Mouse (Mus musculus) bone marrow, adult 2 months (tissue): Measurements from ENCODE around the gene Pick1. TPM values are rescaled to one million over a fixed set of nuclear protein-coding genes. Genes with fewer than 3 reads are reported as not detected.

ENCODE experiments used
- H3K27ac ChIP-seq: fragments of 200-500 bp; 2 replicates; pipeline ENCODE4 v1.5.1; 2012; ENCODE audit warnings: low read depth, mild to moderate bottlenecking, control low read depth, inconsistent platforms, low read length; ENCODE audit not compliant: control insufficient read depth, poor library complexity, insufficient read depth
- H3K4me1 ChIP-seq: fragments of 200-500 bp; 2 replicates; pipeline ENCODE4 v1.6.1; 2011; ENCODE audit warnings: low read length; ENCODE audit not compliant: control insufficient read depth, insufficient read depth
- H3K4me3 ChIP-seq: fragments of 200-500 bp; replicated peaks from 2 replicates; pipeline ENCODE3; 2011; ENCODE audit warnings: mild to moderate bottlenecking, low read depth, low read length, control low read depth; ENCODE audit not compliant: control insufficient read depth
- CTCF ChIP-seq: fragments of 200-500 bp; IDR thresholded peaks from 2 replicates; pipeline ENCODE4 v1.5.1; 2011; ENCODE audit warnings: low read length, control low read depth; ENCODE audit not compliant: control insufficient read depth, insufficient read depth
- POLR2A ChIP-seq: fragments of 200-500 bp; IDR thresholded peaks from 2 replicates; pipeline ENCODE4 v1.6.1; 2011; ENCODE audit warnings: low read depth, mild to moderate bottlenecking, control low read depth, low read length, borderline replicate concordance; ENCODE audit not compliant: control insufficient read depth
- WGBS: fragments of 180-500 bp; shearing (Covaris S2); methylation state at CpG from one replicate; pipeline ENCODE4 v1.1.7; 2018; 5-methylcytosine and 5-hydroxymethylcytosine counted together
- polyA plus RNA-seq: library from polyadenylated mRNA; stranded (reverse); fragments of >200 nt; gene quantifications from 2 replicates; pipeline ENCODE4 v1.2.4, GENCODE M21; 2011; ENCODE audit warnings: low replicate concordance; ENCODE audit not compliant: missing spikeins, insufficient read depth, insufficient read length

The Pick1 gene
- polyA plus RNA-seq, 1 experiment, result 13.6 TPM

GRCm38 (mm10) chr15:79271124-79271746 is 42.3 kb downstream of the Pick1 start:
- TF ChIP-seq CTCF (peak; percentile 66; the same call in 1 of the 2 replicates), POLR2A (no peak)
- no peak overlapping the region for H3K4me3 ChIP-seq
- WGBS, result 20% methylated on average over 17 of the region's 17 CpGs
- H3K4me1 ChIP-seq, result peaks cover 4% of the 10 kb centered on the region
- H3K27ac ChIP-seq, result no peak overlapping the region

GRCm38 (mm10) chr15:79273020-79273419 is 44.0 kb downstream of the Pick1 start:
- 73% methylated on average over 10 of the region's 10 CpGs for WGBS
- no peak overlapping the region for H3K4me3 ChIP-seq
- no peak for TF ChIP-seq CTCF
- TF ChIP-seq POLR2A, result no peak
- peaks cover 4% of the 10 kb centered on the region for H3K4me1 ChIP-seq
- no peak overlapping the region for H3K27ac ChIP-seq

GRCm38 (mm10) chr15:79277728-79278127 is 48.8 kb downstream of the Pick1 start:
- no peak overlapping the region for H3K4me3 ChIP-seq
- no peak overlapping the region for H3K27ac ChIP-seq
- 67% methylated on average over 10 of the region's 10 CpGs for WGBS
- no peak for TF ChIP-seq CTCF
- TF ChIP-seq POLR2A, result no peak
- no peaks in the 10 kb centered on the region; the same call in 1 of the 2 replicates for H3K4me1 ChIP-seq

GRCm38 (mm10) chr15:79280209-79280608 is 51.2 kb downstream of the Pick1 start:
- no peak for TF ChIP-seq POLR2A
- TF ChIP-seq CTCF, result peak; percentile 75
- no peaks in the 10 kb centered on the region; the same call in 1 of the 2 replicates for H3K4me1 ChIP-seq
- no peak overlapping the region for H3K27ac ChIP-seq
- H3K4me3 ChIP-seq, result no peak overlapping the region
- WGBS, result 45% methylated on average over 6 of the region's 6 CpGs

GRCm38 (mm10) chr15:79280850-79281249 is 51.9 kb downstream of the Pick1 start:
- TF ChIP-seq POLR2A, result no peak
- peak; percentile 12; the same call in 1 of the 2 replicates for TF ChIP-seq CTCF
- 49% methylated on average over 5 of the region's 5 CpGs for WGBS
- H3K27ac ChIP-seq, result no peak overlapping the region
- no peaks in the 10 kb centered on the region; the same call in 1 of the 2 replicates for H3K4me1 ChIP-seq
- H3K4me3 ChIP-seq, result no peak overlapping the region

- Histone ChIP-seq H3K4me1 (no peaks in the 10 kb centered on the region; the same call in 1 of the 2 replicates), H3K27ac (no peak overlapping the region), H3K4me3 (no peak overlapping the region)
- 59% methylated on average over 1 of the region's 1 CpGs for WGBS
- TF ChIP-seq CTCF, result no peak
- no peak for TF ChIP-seq POLR2A
Observed at GRCm38 (mm10) chr15:79281389-79281788, 52.4 kb downstream of the Pick1 start.

- WGBS, result 81% methylated on average over 5 of the region's 5 CpGs
Observed at GRCm38 (mm10) chr15:79282434-79282833, 53.5 kb downstream of the Pick1 start.

GRCm38 (mm10) chr15:79283371-79283770 is 54.4 kb downstream of the Pick1 start:
- no peak overlapping the region for H3K4me3 ChIP-seq
- no peak overlapping the region for H3K27ac ChIP-seq
- WGBS, result 80% methylated on average over 4 of the region's 4 CpGs
- TF ChIP-seq CTCF, result no peak
- no peak for TF ChIP-seq POLR2A
- H3K4me1 ChIP-seq, result no peaks in the 10 kb centered on the region; the same call in 1 of the 2 replicates

More at GRCm38 (mm10) chr15:79282434-79282833, 53.5 kb downstream of the Pick1 start:
- Histone ChIP-seq H3K27ac (no peak overlapping the region), H3K4me3 (no peak overlapping the region), H3K4me1 (no peaks in the 10 kb centered on the region; the same call in 1 of the 2 replicates)
- TF ChIP-seq POLR2A (no peak), CTCF (no peak)
